Mouse (Mus musculus) testis, adult 2 months (tissue): ENCODE results near the gene Thyn1. TPM values are rescaled to one million over a fixed set of nuclear protein-coding genes. Genes with fewer than 3 reads are reported as not detected.

ENCODE experiments used
- H3K27ac ChIP-seq: fragments of 200-500 bp; 2 replicates; pipeline ENCODE4 v1.5.1; 2012; ENCODE audit warnings: low read depth, low read length; ENCODE audit not compliant: control insufficient read depth, insufficient read depth
- H3K27me3 ChIP-seq: fragments of 200-500 bp; 2 replicates; pipeline ENCODE4 v1.6.1; 2012; ENCODE audit warnings: mild to moderate bottlenecking, low read length, moderate library complexity; ENCODE audit not compliant: control insufficient read depth, insufficient read depth
- H3K36me3 ChIP-seq: fragments of 200-500 bp; 2 replicates; pipeline ENCODE4 v1.6.1; 2012; ENCODE audit warnings: mild to moderate bottlenecking, low read length; ENCODE audit not compliant: control insufficient read depth, insufficient read depth
- H3K4me1 ChIP-seq: fragments of 200-500 bp; 2 replicates; pipeline ENCODE4 v1.6.1; 2012; ENCODE audit warnings: low read length; ENCODE audit not compliant: control insufficient read depth, insufficient read depth
- H3K4me3 ChIP-seq: fragments of 200-500 bp; 2 replicates; pipeline ENCODE4 v1.5.1; 2012; ENCODE audit warnings: low read depth, mild to moderate bottlenecking, low read length, moderate library complexity, mixed read lengths; ENCODE audit not compliant: control insufficient read depth
- CTCF ChIP-seq: fragments of 200-500 bp; IDR thresholded peaks from 2 replicates; pipeline ENCODE4 v1.5.1; 2012; ENCODE audit warnings: low read depth, mild to moderate bottlenecking, inconsistent platforms, low read length, moderate library complexity; ENCODE audit not compliant: control insufficient read depth, insufficient read depth, insufficient replicate concordance
- POLR2A ChIP-seq: fragments of 200-500 bp; IDR thresholded peaks from 2 replicates; pipeline ENCODE4 v1.6.1; 2012; ENCODE audit warnings: low read depth, mild to moderate bottlenecking, inconsistent platforms, low read length, moderate library complexity; ENCODE audit not compliant: control insufficient read depth
- polyA plus RNA-seq: library from polyadenylated mRNA; depleted of rRNA; stranded (reverse); fragments of >200 nt; gene quantifications from 2 replicates; pipeline ENCODE4 v1.2.3, GENCODE M21; 2012; rRNA removed

Gene Thyn1
- polyA plus RNA-seq, result 24.6 and 25.9 TPM in 2 replicates

DNA sequence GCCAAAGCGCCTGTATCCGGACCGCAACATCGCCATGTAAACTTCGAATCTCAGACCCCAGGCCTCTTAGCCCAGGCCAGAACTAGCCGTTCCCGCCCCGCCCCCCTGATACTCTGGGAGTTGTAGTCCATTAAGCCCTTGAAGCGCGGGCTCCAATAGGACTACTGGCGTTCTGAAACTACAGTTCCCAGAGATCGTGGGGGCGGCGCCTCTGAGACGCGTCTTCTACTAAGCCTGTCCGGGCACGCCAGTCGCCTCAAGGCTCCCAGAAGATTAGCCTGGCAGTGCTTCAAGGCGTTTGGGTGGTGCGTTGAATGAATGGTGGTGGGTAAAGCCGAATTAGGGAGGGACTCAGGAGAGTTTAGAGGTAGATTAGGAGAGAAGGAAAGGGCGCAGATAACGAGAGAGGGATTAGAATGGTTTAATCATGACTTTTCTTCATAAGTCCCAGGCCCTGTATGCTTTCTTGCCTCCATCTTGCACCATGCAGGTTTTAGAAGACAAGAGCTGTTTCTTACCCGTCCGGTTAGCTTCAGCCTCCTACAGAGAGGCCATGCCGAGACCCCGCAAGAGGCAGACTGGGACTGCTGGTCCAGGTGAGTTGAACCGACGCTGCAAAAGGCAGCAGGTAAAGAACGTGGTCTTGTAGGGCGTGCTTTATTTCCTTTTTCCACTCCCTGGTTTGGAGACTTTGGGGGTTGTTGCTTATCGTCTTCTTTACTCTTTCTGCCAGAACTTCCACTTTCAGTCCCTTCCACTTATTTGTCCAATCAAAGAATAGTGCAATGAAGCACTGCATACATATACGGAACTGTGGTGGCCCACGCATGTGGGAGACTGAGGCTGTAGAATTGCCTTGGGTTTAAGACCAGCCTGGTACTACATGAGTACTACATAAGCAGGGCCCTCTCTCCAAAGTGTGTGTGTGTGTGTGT lies at the start of gene Thyn1, which contains the start of gene Acad8:
Gene Thyn1 (plus strand): TSS at position 250 of the 935 bp plus-strand sequence.
Gene Acad8 (minus strand): TSS at position 106 of the 935 bp plus-strand sequence.
- no peaks in the 10 kb centered on the region for H3K27me3 ChIP-seq
- TF ChIP-seq POLR2A, result peak; percentile 81
- TF ChIP-seq CTCF, result no peak
- no peaks in the 10 kb centered on the region for H3K4me1 ChIP-seq
- peak within 1 kb of the TSS; percentile 96 for H3K4me3 ChIP-seq
- peaks cover 3% of the 10 kb centered on the region for H3K36me3 ChIP-seq
- H3K27ac ChIP-seq, result peak within 1 kb of the TSS; percentile 84

DNA sequence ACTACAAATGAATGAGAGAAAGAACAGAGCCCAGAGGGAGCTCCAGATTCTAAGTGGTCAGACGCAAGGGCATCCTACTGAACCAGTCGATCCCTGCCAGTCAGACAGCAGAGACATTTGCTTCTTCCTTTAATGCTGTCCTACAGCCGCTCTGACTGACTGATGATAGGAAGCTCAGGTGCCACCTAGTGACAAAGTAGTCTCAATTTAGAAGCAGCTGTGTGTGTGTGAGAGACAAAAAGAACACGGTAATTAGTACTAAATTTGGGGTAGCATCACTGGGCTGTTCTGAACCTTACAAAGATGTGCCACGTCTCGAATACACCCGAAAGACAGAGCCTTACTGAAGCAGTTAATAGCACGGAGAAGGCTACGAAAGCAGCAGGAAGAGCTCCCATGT lies 21.8 kb upstream of the Thyn1 start:
- TF ChIP-seq POLR2A (no peak), CTCF (no peak)
- H3K27me3 ChIP-seq, result no peaks in the 10 kb centered on the region
- no peak overlapping the region for H3K4me3 ChIP-seq
- peaks cover 2% of the 10 kb centered on the region for H3K36me3 ChIP-seq
- H3K27ac ChIP-seq, result no peak overlapping the region
- no peaks in the 10 kb centered on the region for H3K4me1 ChIP-seq

DNA sequence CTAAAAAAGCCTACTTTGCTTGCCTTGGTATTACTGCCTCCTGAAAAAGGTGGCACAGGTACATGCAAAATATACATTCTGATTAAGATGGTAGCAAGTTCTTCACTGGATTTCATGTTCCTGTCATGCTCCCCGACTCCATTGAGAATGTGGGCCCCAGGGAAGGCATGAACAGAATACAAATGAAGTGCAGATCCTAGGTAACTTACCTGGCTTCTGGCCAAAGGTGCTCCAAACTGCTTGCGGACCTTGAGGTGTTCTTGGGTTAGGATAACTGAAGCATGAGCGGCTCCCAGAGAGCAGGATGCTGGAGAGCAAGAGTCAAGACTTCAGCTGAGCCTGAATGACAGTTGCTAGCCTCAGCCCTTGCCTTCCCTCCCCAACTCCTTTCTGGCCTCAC lies 20.7 kb upstream of the Thyn1 start:
- H3K4me1 ChIP-seq, result no peaks in the 10 kb centered on the region
- peaks cover 2% of the 10 kb centered on the region for H3K36me3 ChIP-seq
- H3K4me3 ChIP-seq, result no peak overlapping the region
- H3K27ac ChIP-seq, result no peak overlapping the region
- no peak for TF ChIP-seq POLR2A
- TF ChIP-seq CTCF, result no peak
- no peaks in the 10 kb centered on the region for H3K27me3 ChIP-seq

DNA sequence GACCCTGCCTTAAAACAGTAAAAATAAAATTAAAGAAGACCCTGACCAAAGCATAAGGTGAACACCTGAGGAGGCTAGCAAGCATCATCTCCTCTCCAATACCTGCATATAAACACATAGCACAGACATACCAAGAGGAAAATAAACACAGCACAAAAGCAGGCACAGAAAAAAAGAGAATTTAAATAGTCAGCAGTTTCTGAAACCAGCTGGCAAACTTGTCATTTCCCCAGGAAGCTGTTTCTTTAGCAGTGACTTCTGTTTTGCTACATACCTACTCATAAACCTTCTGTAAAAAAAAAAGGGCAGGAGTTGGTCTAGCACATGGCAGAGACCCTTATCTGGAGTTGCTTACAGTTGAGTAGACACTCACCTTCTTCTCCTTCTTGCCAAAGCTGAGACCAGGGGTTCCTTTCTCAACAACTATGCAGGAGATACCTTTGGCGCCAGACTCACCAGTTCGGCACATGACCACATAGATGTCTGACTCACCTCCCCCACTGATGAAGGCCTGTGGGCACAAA lies 14.4 kb upstream of the Thyn1 start:
- Histone ChIP-seq H3K36me3 (peaks cover 2% of the 10 kb centered on the region; the same call in 1 of the 2 replicates), H3K4me1 (no peaks in the 10 kb centered on the region), H3K4me3 (no peak overlapping the region), H3K27ac (no peak overlapping the region), H3K27me3 (no peaks in the 10 kb centered on the region)
- TF ChIP-seq POLR2A (no peak), CTCF (no peak)

DNA sequence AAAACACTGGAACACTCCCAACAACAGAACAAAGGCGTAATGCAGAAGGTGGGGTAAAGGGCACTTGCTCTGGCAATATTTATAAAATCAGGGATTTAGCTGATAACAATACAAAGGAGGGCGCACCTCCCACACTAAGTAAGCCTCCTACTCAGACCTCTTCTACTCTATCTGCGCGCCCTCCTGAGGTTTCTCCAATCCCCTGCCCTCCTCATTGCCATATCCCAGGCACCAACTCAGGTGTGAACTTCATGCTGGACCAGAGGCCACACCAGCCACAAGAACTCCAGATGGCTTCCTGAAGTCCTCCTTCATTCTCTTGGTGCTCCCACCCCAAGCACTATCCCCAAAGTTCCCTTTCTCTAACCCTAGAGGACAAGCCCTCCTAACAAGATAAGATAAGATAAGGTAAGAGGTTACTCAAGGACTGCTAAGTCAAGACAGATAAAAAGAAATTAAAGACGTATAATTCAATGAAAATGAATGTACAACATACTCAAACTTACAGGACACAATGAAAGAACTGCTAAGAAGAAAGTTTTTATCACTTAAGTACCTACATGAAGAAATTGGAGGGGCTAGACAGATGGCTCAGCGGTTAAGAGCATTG lies 13.7 kb upstream of the Thyn1 start:
- TF ChIP-seq CTCF (no peak), POLR2A (no peak)
- H3K27me3 ChIP-seq, result no peaks in the 10 kb centered on the region
- H3K4me3 ChIP-seq, result no peak overlapping the region
- H3K27ac ChIP-seq, result no peak overlapping the region
- no peaks in the 10 kb centered on the region for H3K4me1 ChIP-seq
- peaks cover 2% of the 10 kb centered on the region; the same call in 1 of the 2 replicates for H3K36me3 ChIP-seq

DNA sequence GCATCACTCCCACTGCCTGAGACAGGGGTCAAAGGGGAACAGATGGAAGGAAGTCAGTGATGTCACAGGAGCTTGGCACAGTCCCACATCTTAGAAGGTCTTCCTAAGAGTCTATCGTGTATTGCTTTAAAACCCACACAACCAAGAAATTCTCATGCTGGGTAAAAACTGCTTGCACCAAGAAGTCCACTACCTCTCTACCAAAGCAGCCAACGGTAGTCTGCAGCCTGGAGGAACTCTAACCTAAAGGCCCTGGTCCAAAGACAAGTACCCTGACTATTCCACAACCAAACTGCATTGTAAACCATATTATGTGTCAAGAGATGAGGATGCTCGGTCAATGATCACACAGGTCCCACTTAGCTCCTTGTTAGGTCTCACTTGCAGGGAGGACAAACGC lies 9.3 kb upstream of the Thyn1 start:
- H3K4me3 ChIP-seq, result no peak overlapping the region
- H3K27me3 ChIP-seq, result no peaks in the 10 kb centered on the region
- H3K4me1 ChIP-seq, result no peaks in the 10 kb centered on the region
- TF ChIP-seq CTCF (no peak), POLR2A (no peak)
- no peak overlapping the region for H3K27ac ChIP-seq
- H3K36me3 ChIP-seq, result no peaks in the 10 kb centered on the region

DNA sequence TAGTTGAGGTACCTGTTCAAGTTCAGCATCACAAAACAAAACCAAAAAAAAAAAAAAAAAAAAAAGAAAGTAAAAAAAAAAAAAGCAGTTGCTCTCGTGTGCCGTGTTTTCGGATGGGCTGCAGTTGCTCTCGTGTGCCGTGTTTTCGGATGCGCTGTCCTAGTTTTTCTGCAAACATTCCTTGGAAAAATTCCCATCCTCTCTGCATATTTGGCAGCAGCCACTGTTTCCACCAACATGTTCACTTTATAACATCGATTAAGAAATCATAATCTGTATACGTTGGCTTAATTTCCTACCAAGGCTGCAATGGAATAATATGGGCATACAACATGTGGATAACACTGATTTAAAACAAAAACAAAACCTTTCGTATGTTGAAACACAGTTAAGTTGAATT lies 6.4 kb upstream of the Thyn1 start:
- no peaks in the 10 kb centered on the region for H3K4me1 ChIP-seq
- no peaks in the 10 kb centered on the region for H3K36me3 ChIP-seq

More for the DNA sequence above, 6.4 kb upstream of the Thyn1 start:
- H3K27me3 ChIP-seq, result no peaks in the 10 kb centered on the region
- no peak overlapping the region for H3K27ac ChIP-seq
- no peak for TF ChIP-seq POLR2A
- TF ChIP-seq CTCF, result no peak
- H3K4me3 ChIP-seq, result no peak overlapping the region
